Mouse (Mus musculus) kidney, adult 9 months (tissue): ENCODE results near the gene Wfdc5.

ENCODE experiments used
- DNase-seq: peaks from one replicate; pipeline ENCODE4 v3.0.0; 2022

The Wfdc5 gene

DNA sequence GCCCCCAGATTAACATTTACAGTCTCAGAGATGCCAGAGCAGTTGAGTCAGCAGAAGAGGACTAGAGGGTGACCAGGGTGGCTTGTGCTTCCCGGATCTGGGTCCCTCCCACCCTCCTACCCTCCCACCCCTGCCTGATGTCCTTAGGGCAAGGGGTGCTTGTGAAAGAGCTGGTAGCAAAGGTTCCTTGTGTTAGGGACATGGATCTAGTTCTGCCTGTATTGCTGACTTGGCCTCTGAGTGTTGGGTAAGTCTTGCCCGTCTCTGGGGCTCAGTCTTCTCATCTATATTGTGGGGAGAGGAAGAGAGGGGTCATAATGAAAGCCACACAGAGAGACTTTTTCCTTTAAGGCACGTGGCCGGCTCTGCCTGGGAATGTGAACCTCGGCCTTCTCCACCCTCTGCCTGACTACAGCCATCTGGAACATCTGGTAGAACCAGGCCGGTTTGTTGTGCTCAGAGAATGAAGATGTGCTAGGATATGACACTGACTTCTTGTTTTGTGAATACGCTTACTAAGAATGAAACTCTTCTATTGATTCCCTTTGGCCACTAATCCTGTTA, at the start of gene Wfdc5:
Gene Wfdc5 (minus strand): TSS at position 51 of the 564 bp plus-strand sequence.
- DNase-seq = no peak

DNA sequence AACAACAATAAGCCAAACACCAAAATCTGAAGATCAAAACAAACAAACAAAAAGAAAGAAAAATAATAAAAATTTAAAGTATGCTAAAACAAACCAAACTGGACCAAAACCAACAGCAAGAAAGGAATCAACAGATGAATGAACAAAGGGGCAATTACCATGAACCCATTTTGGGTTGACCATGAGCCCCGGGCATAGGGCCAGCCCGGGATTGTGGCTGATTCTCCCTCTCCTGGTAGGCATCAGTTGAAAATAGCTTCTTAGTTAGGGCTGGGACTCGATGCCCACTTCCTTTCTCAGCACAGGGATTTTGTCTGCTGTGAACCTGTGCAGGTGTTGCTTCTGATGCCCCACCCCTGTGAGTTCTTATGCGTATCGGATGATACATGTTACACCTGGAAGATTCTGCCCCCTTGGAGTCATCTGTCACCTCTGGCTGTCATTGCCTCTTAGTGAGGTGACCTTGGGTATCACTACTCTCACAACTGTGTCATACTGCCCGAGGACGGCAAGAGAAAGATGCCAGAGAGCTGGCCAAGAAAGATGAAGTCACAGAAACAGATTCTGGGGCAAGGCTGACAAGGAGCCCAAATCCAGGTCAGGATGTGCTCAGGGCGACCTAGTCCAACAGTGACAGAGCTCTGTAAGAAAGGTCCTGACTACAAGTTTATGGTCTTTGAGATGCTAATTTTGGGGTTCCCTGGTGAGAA, 46.0 kb upstream of the Wfdc5 start:
- no peak for DNase-seq

DNA sequence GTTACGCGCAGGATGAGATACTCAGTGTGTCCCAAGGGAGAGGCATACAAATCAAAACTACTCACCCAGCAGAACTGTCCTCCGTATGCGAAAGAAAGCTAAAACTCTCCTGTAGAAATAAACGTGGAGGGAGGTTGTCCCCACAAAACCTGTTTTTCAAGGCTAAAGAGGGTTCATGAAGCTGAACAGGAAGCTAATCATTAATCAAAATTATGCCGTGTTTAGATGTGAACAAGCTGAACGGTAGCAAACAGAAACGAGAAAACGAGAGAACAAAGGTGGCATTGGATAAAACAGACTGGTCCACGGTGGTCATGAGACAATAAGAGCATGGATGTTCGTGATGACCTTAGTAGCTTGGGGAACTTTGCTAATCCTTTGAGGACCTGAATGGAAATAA, 39.0 kb upstream of the Wfdc5 start, which contains the start of gene Wfdc15b:
Gene Wfdc15b (minus strand): TSS at position 139 of the 400 bp plus-strand sequence.
- DNase-seq = peak; percentile 49

DNA sequence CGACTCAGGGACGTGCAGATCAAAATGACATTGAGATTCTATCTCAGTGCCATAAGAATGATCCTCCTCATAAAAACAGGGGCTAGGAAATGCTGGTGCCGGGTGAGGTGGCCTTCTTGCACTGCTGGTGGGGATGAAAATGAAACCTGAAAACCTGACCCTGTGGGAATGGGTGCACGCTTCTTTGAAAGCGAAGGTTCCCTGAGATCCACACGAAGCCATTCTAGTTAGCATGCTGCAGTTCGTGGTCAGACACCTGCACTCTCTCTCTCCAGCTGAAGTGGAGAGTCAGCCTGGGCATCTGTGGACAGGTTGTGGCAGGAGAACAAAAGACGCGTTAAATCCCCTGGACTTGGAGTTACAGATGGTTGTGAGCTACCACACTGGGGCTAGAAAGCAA, 36.8 kb upstream of the Wfdc5 start:
- DNase-seq = no peak

DNA sequence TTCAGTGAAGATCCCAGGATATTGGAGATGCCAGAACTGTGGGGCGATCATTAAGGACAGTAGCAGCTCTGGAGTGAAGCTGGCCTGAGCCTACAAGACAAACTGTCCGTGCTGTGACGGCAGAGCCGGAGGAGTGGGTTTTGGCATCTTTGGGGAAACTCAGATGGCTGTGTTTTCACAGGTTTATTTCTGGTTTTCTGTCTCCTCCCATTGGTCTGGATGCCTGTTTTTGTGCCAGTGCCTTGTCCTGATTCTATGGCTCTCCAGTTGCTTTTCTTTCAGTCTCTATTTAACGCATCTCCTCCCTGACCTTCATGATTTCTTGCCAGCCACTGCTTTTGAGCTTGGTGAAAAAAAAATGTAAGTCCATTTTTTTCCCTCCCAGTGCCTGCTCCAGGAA, 30.2 kb upstream of the Wfdc5 start:
- no peak for DNase-seq

DNA sequence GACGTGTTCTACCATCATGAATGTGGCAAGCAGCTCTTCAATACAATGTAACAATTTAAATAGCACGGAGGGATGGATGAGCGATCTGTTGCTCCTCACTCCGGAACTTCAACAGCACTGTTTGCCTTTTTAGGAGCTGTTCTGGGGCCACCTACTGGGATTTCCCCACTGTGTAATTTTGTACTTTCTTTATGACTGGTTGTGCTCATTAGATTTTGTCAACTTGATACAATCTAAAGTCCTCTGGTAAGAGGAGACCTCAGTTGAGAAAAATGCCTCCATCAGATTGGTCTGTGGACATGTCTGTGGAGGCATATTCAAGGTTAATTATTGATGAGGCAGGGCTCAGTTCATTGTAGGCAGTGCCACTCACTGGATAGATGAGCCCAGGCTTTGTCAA, 28.4 kb upstream of the Wfdc5 start:
- no peak for DNase-seq

DNA sequence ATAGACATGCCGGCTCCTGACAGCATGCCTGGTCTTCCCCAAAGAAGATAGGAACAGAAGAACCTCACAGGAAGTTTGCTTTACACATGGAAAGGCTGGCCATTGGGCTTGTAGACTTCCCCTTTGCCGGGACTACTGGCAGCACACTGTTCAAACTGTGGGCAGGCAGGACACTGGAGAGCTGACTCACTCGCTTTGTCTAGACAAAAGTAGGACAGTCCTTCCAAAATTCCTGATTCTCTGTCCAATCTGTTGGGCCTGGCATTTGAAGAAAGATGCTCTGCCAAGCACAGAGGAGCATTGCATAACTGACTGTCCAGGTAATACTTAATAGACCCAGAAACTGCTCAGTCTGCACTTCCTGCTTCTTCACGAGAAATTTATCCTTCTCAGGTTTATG, 24.1 kb upstream of the Wfdc5 start:
- DNase-seq = no peak

DNA sequence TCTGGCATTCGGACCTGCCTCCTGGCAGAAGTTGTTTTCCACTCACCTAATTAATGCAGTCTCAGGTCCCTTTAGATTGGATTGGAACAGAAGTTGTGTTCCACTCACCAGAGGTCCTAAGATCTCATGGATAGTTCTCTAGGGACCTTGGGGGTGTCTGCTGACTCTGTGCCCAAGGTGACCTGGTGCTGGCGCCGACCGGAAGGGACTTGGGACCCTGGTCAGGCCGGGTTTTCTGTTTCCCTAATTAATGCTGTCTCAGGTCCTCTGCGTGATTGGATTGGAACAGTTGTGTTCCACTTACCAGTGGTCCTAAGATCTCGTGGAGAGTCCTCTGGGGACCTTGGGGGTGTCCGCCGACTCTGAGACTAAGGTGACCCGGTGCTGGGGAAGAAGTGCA, 23.5 kb upstream of the Wfdc5 start:
- DNase-seq = peak; percentile 73

DNA sequence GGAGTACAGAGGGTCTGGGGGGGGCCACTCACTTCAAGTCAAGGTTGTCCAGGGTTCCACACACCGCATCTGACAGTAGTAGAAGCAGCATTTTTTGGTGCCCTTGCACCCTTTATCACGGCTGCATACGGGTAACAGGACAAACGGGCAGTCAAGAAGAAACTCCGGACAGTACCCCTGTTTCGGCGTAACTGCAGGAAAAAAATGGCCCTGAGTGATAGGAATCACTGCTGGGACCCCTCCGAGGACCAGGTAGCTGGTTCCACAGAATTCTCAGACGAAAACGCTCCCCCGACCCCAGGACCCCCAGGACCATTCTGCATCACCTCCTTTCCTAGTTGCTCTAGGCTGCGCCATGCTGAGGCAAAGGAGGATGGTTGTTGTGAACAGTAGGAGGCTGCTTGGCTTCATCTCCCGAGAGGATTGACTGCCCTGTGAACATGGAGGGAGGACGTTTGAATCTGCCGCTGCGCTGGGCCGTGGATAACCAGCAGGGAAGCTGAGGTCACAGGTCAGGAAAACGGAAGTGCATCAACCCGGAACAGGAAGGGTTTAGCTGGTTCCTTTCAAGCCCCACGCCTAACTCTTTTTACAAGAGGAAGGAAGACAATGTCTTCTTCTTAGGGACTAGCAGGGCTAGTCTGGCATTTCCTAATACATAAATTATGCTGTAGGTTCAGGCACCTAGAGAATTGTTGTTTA, 17.2 kb upstream of the Wfdc5 start, which contains the start of gene Wfdc15a:
Gene Wfdc15a (minus strand): TSS at position 505 of the 702 bp plus-strand sequence.
- no peak for DNase-seq

DNA sequence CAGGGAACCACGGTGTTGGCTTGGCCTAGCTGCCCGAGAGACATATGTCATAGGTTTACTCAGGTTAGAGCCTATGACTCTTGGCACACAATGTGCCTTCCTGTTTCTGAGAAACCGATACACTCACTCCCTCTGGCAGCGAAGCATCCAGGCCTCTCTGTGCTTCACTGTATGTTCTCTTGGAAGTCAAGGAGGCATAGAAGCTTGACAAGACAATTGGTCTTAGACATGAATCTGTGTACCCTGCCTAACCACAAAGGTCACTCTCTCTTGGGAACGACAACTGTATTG, 14.1 kb upstream of the Wfdc5 start:
- no peak for DNase-seq

DNA sequence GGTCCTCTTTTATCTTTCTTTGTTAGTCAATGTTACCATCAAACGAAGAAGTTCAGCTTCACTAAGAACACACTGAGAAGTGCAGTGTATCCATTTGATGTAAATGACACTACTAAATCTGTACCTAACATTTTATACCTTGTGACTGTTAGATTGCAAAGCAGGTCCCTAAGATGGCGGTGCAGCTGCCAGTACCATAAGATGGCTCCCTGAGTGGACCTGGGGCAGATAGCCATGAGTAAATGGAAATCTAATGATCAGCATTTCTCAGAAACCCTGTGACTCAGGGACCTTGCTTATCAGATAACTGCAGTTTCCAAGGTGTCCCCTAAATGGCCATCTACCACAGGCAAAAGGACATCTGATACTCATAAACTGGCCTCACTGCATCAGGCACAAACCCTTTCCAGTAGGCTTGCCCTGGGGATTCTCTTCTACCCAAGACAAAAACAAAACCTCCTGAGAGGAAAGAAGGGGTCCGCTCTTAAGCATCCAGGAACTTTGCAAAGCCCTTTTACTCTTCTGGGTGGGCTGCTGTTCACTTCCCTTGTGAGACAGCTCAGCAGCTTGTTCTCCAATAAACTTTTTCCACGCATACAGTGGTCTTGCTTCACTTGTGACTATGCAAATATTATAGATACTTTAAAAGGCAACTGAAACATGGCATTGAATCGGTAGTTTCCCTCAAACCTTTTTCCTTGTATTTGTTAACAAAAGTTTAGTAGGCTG, 13.6 kb upstream of the Wfdc5 start:
- DNase-seq = no peak

DNA sequence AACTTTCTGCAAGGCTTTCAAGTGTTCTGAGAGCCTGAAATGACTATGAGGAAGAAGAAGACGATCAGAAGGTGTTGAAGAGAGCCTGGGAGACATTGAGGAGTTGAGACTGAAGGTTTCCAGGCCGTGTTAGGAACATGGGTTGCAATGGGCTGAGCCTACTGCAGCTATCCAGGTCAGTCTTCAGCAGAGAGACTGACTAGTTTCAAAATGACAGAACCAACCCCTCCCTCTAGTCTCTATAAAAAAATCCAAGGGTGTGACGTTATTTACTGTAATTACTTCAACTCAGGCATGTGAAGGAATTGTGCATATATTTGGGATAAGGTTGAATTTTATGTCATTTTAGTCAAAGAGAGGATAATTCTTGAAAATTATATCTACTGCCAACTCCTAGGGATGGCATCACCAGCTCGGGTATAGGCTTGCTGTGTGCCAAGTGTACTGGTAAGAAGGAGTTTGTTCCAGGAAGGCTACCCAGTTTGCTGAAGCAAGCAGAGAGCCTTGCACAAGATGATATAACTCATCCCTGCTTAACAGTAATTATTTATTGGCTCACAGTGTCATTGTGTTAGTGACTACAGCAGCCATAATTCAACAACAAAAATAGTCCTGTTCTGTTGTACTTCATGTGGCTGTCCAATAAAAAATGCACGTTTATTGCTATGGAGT, 12.6 kb upstream of the Wfdc5 start:
- no peak for DNase-seq

DNA sequence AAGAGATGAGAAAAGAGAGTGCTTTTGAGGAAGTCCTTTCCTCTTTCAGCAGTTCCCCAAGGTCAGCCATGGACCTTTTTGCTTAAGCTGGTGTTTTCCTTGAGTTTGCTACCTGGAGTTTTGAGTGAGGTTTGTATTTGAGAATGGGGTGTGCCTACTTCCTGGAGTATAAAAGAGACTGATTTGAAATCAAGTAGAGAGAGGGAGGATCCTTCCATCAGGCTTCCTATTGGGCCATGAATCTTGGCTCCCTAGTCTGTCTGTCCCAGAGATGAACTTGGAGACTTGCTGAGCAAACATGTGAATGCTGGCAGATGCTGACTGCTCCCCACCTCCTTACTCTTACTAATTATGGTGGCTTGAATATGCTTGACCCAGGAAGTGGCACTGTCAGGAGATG, 9.7 kb upstream of the Wfdc5 start:
- DNase-seq = no peak

DNA sequence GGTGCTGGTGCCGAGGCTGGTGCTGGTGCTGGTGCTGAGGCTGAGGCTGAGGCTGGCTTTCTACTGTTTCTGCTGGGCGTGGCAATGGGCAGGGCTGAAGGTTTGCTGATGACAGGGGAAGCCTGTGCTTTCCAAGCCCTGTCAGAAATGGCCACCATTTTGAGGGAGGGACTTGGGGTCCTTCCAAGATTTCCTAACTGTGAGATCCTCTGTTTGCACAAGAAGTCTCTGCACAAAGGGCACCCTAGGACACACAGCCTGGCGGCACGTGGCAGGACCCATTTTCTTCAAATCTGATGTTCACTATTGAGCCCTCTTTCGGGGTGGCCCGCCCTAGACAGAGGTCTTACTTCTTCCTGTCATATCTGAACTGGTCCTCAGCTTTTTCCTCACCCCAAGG, 8.0 kb upstream of the Wfdc5 start, which contains the start of gene Wfdc12:
Gene Wfdc12 (minus strand): TSS at position 33 of the 400 bp plus-strand sequence.
- DNase-seq = no peak

DNA sequence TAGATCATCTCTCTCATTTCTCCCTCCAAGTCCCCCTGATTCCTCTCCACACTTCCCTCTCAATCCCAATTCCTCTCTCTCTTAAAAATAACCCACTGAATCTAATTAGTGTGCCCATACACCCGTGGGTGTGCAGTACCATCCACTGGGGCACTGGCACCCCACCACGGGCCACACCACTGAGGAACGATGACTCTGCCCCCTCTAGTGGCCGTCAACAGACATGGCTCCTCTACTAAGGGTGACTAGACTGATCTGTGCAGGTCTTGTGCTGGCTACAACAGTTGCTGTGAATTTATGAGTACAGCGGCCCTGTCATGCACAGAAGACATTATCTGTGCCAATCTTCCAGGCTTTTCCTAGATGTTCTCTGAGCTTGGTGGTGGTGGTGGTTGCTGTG, 6.2 kb upstream of the Wfdc5 start:
- DNase-seq = no peak

DNA sequence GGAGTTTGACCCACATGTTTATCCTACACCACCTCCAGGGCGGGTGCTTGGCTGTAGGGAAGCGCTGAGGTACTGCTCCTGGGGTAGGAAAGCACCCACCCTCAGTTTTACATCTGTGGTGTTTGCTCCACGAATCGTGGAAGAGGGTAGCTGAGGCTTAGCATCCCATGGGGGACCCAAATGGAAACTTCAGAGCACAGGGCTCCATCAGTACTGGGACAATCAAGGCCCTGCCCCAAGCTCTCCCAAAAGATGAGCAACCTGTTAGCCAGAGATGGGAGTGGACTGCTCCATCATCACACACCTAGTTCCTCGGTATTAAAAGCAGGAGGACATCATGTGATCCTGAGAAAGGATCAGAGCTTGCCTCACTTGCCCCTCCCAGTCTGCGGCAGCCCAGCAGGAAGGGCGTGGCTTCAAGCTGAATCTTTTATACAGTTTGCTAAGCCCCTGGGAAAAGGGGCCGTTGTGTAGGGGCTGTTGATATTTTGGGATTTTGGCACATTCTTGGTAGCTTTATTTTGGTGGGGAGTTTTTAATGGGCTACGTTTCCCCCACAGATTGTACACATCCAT, 1.7 kb upstream of the Wfdc5 start:
- DNase-seq = no peak

DNA sequence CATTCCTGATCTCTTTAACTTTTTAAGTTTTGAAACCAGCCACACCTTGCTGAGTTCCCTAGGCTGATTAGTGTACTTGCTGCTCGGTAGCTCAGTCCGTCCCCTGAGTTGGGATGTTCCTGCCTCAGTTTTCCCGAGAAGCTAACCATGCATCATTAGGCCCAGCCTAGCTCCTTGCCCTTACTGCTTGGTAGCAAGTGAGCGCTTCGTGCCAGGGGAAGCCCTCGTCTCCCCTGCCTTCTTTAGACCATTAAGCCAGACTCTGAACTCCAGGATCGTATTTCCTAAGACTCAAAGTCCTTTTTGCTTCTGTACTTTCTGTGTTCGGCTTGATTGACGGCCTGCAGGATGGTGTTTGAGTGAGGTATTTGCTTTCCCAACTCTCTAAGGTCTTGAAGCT, 798 bp upstream of the Wfdc5 start:
- peak; percentile 31 for DNase-seq

DNA sequence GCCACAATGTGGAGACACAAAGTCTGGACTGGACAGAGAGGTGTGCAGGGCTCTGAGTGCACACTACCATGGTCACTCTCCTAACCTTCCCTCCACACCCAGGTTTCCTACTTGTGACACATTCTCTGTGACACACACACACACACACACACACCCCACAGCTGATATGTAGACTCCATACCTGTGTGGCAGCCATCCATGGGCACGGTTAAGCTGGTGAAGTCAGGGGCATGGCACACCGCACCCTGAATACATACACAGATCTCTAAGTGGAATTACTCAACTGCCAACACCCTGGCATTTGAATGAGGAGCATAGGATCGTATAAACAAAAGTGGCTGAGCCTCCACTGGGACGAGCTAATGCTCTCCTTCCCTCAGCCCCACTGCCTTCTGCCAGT, 1.8 kb downstream of the Wfdc5 start:
- DNase-seq = no peak

DNA sequence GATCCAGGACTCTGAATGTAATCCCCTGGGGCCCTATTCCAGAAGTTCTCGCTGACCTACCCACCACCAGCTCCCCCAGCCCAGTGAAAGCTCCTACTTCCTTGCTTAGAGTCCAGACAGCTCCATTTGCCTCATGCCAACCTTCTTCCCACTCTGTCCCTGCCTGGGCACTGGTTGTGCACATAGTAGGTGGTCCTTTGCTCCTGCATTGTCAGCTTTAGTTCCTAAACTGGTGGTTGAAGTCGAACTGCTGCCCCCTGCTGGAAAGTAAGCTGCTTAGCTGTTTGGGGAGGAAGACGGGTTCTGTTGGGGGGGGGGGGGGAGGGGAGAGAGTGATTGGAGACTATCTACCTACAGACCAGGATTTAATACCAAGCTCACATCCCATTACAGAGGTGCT, 2.4 kb downstream of the Wfdc5 start:
- peak; percentile 26 for DNase-seq

DNA sequence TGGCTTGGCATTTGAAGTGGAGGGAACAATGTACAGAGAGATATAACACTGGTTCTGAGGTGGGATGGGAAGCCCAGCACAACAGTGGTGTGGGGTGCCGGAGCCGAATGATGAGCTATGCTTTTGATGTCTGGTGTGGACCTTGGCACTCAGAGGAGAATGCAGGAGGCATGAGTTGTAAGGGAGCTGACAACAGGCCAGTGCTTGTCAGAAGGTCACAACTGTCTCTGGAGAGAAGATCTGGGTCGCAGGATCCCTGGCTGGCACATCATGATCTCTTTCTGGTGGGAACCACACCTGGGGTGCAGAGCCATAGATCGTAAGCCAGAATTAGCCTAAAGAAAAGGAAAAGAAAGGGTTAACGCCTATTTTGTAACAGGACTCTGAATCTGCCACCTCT, 4.7 kb downstream of the Wfdc5 start:
- DNase-seq = no peak

DNA sequence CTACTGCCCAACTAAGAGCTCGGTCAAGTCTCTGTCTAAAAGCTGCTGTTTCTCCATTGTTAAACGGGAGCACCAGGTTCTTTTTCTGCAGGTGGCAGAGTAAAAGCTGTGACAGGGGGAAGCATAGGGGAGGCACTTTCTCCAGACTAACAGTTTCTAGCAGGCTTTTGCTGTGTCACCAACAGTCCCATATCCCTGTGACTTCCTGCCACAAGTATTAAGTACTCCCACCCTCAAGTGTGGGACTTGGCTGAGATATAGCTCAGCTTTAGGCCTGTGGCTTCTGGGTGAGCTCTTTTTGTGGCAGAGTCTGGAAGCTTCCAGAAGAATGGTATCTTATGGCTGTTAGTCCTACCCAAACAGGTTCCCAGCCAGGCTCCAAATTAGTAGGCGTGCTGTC, 6.7 kb downstream of the Wfdc5 start:
- no peak for DNase-seq

DNA sequence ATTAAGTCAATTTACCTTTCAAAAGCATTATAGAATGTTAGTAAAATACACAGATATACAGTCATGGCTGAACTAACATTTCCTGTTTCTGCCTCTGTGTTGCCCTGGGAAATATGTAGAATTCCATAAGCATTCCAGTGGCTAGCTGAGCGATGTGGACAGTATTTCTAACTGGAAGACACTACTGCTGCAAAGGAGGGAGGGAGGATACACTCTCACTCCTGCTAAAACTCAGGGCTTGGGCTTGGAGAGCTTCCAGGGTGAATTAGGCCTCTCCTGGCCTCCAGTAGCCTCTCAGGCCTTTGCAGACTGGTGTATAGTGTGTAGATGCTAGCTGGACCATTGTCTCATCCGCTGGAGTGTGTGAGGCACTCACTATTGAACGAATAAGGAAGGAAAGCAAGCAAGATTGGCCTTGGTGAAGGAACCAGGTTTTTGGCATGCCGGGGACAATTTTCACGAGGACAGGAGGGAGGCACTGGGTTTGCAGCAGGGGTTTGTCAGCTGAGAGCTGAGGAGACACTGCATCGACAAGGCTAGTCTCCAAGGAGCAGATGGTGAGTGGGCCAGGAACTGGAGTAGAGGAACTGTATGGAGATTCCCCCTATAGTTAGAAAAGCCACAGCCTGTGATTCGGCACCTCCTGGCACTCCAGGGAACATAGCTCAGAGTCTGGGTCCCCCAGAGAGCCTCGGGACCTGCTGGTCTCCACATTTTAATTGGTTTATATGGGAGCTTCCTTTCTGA, 7.7 kb downstream of the Wfdc5 start:
- DNase-seq = no peak
